Mouse (Mus musculus) stomach, postnatal 0 days (tissue): ENCODE data around the gene Setdb1. TPM values are rescaled to one million over a fixed set of nuclear protein-coding genes. Genes with fewer than 3 reads are reported as not detected.

Experiments used
- ATAC-seq: fragments of 200-750 bp; cut with Nextera tagmentation; 2 replicates; pipeline ENCODE4 v1.8.0; 2017; ENCODE audit not compliant: low FRiP score, low TSS enrichment
- DNase-seq: peaks from one replicate; pipeline ENCODE4 v3.0.0-alpha.2; 2016; ENCODE audit warnings: low spot score
- H3K27ac ChIP-seq: fragments of 300-500 bp; sonication (generic); replicated peaks from 2 replicates; pipeline ENCODE4 v1.5.1; 2014; ENCODE audit warnings: mild to moderate bottlenecking, control low read depth
- H3K27me3 ChIP-seq: fragments of 300-500 bp; sonication (generic); 2 replicates; pipeline ENCODE4 v1.6.1; 2014; ENCODE audit warnings: low read length; ENCODE audit not compliant: control insufficient read depth, insufficient read depth
- H3K36me3 ChIP-seq: fragments of 300-500 bp; sonication (generic); 2 replicates; pipeline ENCODE4 v1.6.1; 2014; ENCODE audit warnings: low read length, mixed read lengths; ENCODE audit not compliant: control insufficient read depth, insufficient read depth
- H3K4me1 ChIP-seq: fragments of 300-500 bp; sonication (generic); replicated peaks from 2 replicates; pipeline ENCODE4 v1.6.1; 2014; ENCODE audit warnings: antibody characterized with exemption; ENCODE audit not compliant: control insufficient read depth, insufficient read depth
- H3K4me2 ChIP-seq: fragments of 300-500 bp; sonication (generic); replicated peaks from 2 replicates; pipeline ENCODE4 v1.6.1; 2014; ENCODE audit warnings: low read depth, mild to moderate bottlenecking, control low read depth, moderate library complexity
- H3K4me3 ChIP-seq: fragments of 300-500 bp; sonication (generic); 2 replicates; pipeline ENCODE4 v1.5.1; 2014; ENCODE audit warnings: low read depth, low read length, control low read depth
- H3K9ac ChIP-seq: fragments of 300-500 bp; sonication (generic); 2 replicates; pipeline ENCODE4 v1.6.1; 2014; ENCODE audit warnings: mild to moderate bottlenecking, low read length, control low read depth, mixed read lengths
- H3K9me3 ChIP-seq: fragments of 300-500 bp; sonication (generic); 2 replicates; pipeline ENCODE4 v1.6.1; 2016; ENCODE audit warnings: low read length; ENCODE audit not compliant: control insufficient read depth
- CTCF ChIP-seq: IDR thresholded peaks from 2 replicates; pipeline ENCODE4 v1.5.1; 2016; ENCODE audit warnings: antibody characterized with exemption, low read depth, mild to moderate bottlenecking, moderate library complexity
- EP300 ChIP-seq: optimal IDR thresholded peaks from 2 replicates; pipeline ENCODE3; 2016; ENCODE audit warnings: antibody characterized with exemption
- WGBS: fragments of 180-500 bp; shearing (Covaris S2); extraction: QIAGEN DNeasy Blood & Tissue Kit; methylation state at CpG from one replicate; pipeline ENCODE4 v1.1.7; 2014; 5-methylcytosine and 5-hydroxymethylcytosine counted together
- polyA plus RNA-seq: library from polyadenylated mRNA; unstranded; fragments of >200 nt; fragmentation: Nextera tagmentation; extraction: Ambion mirVana; gene quantifications from 2 replicates; pipeline ENCODE4 v1.2.1, GENCODE M21; 2015

Gene Setdb1
- polyA plus RNA-seq, 1 experiment from 2014 or later: 8.6 TPM

- Histone ChIP-seq H3K9me3 (no peaks in the 10 kb centered on the region), H3K4me1 (no peaks in the 10 kb centered on the region), H3K36me3 (peaks cover 11% of the 10 kb centered on the region), H3K4me3 (no peak overlapping the region), H3K9ac (no peak overlapping the region), H3K4me2 (no peak overlapping the region), H3K27ac (no peak overlapping the region), H3K27me3 (no peaks in the 10 kb centered on the region)
- no peak for DNase-seq
- WGBS: 87% methylated on average over 2 of the region's 2 CpGs
- no peak for ATAC-seq
- TF ChIP-seq EP300: no peak
- no peak for TF ChIP-seq CTCF
These were observed 64.1 kb downstream of the Setdb1 start for GRCm38 (mm10) chr3:95292899-95293298.

- no peak for ATAC-seq
- H3K36me3 ChIP-seq: peaks cover 15% of the 10 kb centered on the region
These were observed 66.0 kb downstream of the Setdb1 start for GRCm38 (mm10) chr3:95291041-95291440.

GRCm38 (mm10) chr3:95290156-95290555 is 66.8 kb downstream of the Setdb1 start:
- WGBS: 58% methylated on average over 6 of the region's 6 CpGs
- Histone ChIP-seq H3K4me1 (no peaks in the 10 kb centered on the region), H3K36me3 (peaks cover 15% of the 10 kb centered on the region), H3K9ac (no peak overlapping the region), H3K4me3 (no peak overlapping the region), H3K4me2 (no peak overlapping the region), H3K27ac (no peak overlapping the region), H3K27me3 (no peaks in the 10 kb centered on the region), H3K9me3 (no peaks in the 10 kb centered on the region)
- TF ChIP-seq EP300: no peak
- no peak for TF ChIP-seq CTCF
- ATAC-seq (no peak), DNase-seq (no peak)

More at GRCm38 (mm10) chr3:95291041-95291440, 66.0 kb downstream of the Setdb1 start:
- H3K4me2 ChIP-seq: no peak overlapping the region
- no peak overlapping the region for H3K9ac ChIP-seq
- H3K27me3 ChIP-seq: no peaks in the 10 kb centered on the region
- 75% methylated on average over 4 of the region's 4 CpGs for WGBS
- no peaks in the 10 kb centered on the region for H3K4me1 ChIP-seq
- no peak overlapping the region for H3K27ac ChIP-seq
- H3K9me3 ChIP-seq: no peaks in the 10 kb centered on the region
- TF ChIP-seq CTCF: no peak
- TF ChIP-seq EP300: no peak
- DNase-seq: no peak
- H3K4me3 ChIP-seq: no peak overlapping the region

GRCm38 (mm10) chr3:95289419-95289818 is 67.6 kb downstream of the Setdb1 start:
- H3K9me3 ChIP-seq: no peaks in the 10 kb centered on the region
- no peak overlapping the region for H3K27ac ChIP-seq
- ATAC-seq (no peak), DNase-seq (no peak)
- H3K4me3 ChIP-seq: no peak overlapping the region
- no peaks in the 10 kb centered on the region for H3K27me3 ChIP-seq
- H3K9ac ChIP-seq: no peak overlapping the region
- no peak for TF ChIP-seq EP300
- no peak for TF ChIP-seq CTCF
- no peak overlapping the region for H3K4me2 ChIP-seq
- 87% methylated on average over 4 of the region's 4 CpGs for WGBS
- H3K4me1 ChIP-seq: no peaks in the 10 kb centered on the region
- H3K36me3 ChIP-seq: peaks cover 15% of the 10 kb centered on the region

GRCm38 (mm10) chr3:95287541-95287940 is 69.5 kb downstream of the Setdb1 start:
- peaks cover 8% of the 10 kb centered on the region for H3K36me3 ChIP-seq
- H3K4me3 ChIP-seq: no peak overlapping the region
- no peaks in the 10 kb centered on the region for H3K4me1 ChIP-seq
- no peak overlapping the region for H3K4me2 ChIP-seq
- ATAC-seq: no peak
- H3K27ac ChIP-seq: no peak overlapping the region
- H3K9ac ChIP-seq: no peak overlapping the region
- H3K27me3 ChIP-seq: no peaks in the 10 kb centered on the region
- 87% methylated on average over 3 of the region's 3 CpGs for WGBS
- H3K9me3 ChIP-seq: no peaks in the 10 kb centered on the region
- no peak for TF ChIP-seq CTCF
- TF ChIP-seq EP300: no peak
- no peak for DNase-seq

- H3K4me1 ChIP-seq: no peaks in the 10 kb centered on the region
- no peaks in the 10 kb centered on the region for H3K27me3 ChIP-seq
- DNase-seq (no peak), ATAC-seq (no peak)
- peaks cover 7% of the 10 kb centered on the region for H3K36me3 ChIP-seq
- H3K4me2 ChIP-seq: no peak overlapping the region
- 75% methylated on average over 7 of the region's 7 CpGs for WGBS
- H3K9ac ChIP-seq: no peak overlapping the region
- no peak overlapping the region for H3K4me3 ChIP-seq
- no peak for TF ChIP-seq EP300
- TF ChIP-seq CTCF: no peak
- H3K9me3 ChIP-seq: no peaks in the 10 kb centered on the region
- H3K27ac ChIP-seq: 0 out of 2 replicates have a peak overlapping the region, but pooled peaks have one; percentile 49
These were observed 70.5 kb downstream of the Setdb1 start for GRCm38 (mm10) chr3:95286510-95286909.
